Mouse (Mus musculus): ENCODE results near the gene Ndufb10.
A peak's percentile ranks its signal among the peaks of the same experiment; 100 is the strongest.

The Ndufb10 gene

DNA sequence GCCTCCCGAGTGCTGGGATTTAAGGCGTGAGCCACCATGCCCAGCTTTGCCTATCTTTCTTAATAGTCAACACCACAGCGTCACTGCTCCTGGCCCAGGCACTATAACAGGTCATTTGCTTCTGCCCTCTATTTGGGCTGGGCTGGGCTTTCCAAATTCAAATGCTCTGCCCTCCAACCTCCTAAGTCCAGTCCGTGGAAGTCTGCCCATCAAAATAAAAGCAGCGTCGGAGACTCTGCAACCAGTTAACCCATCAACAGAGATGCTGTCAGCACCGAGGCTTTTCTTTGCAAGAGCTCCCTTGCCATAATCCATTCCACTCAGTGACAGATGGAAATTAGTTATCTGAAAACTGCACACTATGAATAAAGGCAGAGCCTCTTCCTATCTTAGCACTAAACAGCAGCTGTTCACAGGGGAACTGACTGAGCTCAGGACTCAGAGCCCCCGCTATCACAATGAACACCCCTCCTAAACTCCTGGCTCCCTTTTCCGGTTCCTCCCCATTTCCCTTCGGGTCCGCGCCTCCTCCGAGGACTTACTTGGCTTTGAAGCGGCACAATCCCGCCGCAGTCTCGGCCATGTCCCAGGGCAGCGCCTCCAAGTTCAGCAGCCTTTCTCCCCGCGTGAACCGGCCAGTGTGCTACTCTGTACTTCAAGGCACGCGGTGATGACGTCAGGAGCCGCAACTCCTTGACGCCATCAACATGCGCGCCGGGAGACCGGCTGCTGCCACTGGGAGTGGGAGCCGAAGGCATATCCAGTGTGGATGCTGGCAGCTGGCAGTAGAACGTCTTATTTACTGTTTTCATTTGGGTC is 17.1 kb downstream of the Ndufb10 start, which contains the start of gene Tbl3:
Tbl3 (minus strand) TSS at position 679 of the 819 bp plus-strand sequence.
- DNase-seq (ENCODE audit: low spot score), result peak; percentile 99

DNA sequence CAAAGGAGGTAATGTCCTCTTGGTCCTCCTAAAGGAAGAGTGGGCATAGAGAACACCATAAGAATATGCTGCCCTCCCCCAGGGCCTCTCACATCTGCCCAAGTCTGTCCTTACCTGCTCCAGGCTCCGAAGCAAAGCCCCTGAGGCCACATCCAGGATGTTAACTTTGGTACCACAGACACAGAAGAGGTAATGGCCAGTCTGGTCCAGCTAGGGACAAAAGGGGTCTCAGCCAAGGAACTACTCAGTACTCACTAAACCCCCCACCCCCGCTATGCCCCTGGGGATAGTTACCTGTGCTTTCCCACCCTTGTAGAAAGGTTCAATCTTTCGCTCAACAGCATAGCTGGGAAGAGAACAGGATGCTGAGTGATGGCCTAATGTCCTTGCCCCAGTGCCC is 18.5 kb downstream of the Ndufb10 start:
- no peak for DNase-seq (ENCODE audit: low spot score)

DNA sequence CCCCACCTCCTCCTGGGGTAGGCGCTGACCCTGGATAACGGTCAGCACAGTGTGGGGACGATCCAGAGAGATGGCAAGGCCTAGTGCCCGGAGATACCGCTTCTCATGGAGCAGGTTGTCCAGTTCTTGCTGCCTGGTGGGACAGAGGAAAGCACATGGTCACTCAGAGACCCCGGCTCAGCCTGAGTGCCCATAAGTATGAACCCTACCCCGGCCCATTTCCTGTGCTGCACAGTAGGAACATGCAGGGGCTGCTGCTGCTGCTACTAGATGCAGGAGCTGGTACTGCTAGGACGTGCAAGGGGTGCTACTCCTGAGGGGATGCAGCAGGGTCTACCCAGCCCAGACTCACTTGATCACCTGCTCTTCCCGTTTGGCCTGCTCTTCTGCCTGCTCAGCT is 23.0 kb downstream of the Ndufb10 start:
- no peak for DNase-seq (ENCODE audit: low spot score)

DNA sequence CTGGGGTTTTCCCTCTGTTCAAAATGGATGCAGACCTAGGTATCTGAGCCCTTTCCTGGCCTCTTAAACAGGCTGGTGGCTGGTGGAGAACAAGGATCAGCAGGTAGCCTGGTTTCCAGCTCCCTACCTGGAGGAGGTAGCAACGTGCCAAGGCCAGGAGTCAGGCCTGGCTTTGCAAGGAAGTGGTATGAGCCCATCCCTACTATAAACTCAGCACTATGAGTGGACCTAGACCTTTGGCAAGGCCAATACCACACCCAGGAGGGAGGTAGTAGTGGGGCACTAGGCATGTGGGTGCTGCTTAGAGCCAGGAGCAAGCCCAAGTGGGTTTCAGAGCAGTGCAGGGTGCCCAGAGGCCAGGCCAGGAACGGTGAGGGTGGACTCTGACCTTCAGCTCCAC is 24.8 kb downstream of the Ndufb10 start:
- DNase-seq (ENCODE audit: low spot score), result no peak

DNA sequence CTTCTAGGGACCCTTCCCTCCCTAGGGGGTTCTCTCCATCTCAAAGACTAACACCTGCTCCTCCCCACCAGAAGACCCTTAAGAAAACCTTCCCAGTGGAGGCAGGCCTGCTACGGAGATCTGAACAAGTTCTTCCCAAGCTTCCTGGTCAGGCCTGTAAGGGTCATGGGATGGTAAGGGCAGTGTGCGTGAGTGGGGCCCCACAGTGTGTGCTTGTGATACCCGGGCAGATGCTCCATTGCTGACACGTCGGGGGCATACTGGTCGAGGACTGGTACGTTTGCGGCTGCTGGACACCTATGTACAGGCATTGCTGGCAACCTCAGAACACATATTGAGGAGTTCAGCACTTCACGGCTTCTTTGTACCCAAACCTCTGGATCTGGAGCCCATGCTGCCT is 25.6 kb downstream of the Ndufb10 start:
- DNase-seq (ENCODE audit: low spot score), result no peak

DNA sequence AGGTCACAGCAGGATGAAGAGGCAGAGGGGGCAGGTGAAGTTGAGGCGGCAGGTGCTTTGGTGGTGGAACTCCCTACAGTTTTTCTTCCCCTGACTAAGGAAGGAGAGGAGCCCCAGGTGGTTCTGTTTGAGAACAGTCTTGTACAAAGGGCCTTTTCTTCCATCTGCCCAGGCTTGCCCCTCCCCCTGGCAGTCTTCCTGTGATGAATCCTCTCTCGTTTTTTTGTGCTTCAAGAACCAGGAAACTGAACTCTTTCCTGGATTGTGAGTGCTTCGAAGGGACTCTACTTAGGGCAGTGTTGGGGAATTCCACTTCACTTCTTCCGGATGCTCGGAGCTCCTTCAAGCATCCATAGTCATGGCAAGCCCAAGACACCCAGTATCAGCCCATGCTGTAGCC is 26.3 kb downstream of the Ndufb10 start:
- no peak for DNase-seq (ENCODE audit: low spot score)

DNA sequence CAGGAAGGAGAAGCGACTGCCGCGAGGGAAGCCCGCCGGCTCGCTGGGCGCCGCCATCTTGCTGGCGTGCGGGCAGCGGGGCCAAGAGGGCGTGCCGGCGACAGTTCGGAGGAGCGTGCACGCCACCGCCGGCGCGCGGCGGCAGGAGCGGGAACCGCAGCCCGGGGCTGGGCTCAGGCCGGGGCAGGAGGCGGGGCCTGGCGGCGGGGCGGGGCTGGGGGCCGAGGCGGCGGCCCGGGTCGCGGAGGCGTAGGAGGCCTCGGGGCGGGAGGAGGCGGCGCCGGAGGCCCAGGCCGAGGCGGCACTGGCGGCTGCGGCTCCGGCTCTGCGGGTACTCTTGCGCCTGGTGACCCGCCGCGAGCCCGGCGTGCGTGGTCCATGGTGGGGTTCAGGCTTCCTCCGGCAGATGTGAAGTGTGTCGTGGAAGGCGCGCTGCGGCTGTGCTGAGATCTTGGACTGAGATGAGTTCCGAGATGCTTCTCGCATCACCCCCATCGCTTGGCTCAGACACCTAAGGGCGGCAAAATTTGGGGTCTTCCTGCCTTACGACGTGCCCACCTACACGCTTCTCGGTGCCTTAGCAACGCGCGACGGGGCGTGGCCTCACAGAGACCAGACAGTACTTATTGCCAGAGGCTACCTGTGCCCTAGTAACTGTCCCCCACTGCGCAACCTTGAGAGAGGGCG is 28.1 kb downstream of the Ndufb10 start, which contains the start of the genes Gfer and Noxo1:
Gfer (minus strand) TSS at position 146 of the 687 bp plus-strand sequence.
Noxo1 (plus strand) TSS at position 224 of the 687 bp plus-strand sequence.
- peak; percentile 90 for DNase-seq (ENCODE audit: low spot score)

DNA sequence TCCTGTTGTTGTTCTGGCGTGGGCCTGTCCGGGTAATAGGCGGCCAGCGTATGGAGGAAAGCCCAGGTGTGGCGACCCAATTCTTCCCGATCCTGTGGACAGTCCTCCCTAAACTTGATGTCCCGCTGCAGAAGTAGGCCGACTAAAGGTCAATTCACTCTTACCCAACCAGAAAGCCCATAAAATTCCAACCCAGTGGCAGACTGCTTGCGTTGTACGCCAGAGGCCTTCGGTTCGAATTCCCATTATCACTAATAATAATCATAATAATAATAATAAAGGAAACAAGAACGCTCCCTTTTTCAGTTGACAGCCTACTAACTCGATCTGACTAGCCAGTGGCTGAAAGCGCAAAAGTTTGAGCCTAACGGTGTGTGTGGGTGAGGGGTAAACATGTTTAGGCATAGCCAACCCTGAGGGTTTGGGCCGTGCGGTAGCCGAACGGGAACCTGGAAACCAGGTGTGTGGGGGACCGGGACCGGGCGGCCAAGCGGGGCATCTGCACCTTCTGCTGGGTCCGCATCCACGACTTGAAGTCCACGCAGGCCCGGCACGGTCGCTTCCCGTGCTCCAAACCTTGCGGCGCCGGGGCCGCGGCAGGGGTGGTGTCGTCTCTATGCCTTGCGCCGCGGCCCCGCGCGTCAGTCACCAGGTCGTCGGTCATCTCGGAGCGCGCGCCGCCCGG is 28.8 kb downstream of the Ndufb10 start:
- DNase-seq (ENCODE audit: low spot score), result peak; percentile 25

DNA sequence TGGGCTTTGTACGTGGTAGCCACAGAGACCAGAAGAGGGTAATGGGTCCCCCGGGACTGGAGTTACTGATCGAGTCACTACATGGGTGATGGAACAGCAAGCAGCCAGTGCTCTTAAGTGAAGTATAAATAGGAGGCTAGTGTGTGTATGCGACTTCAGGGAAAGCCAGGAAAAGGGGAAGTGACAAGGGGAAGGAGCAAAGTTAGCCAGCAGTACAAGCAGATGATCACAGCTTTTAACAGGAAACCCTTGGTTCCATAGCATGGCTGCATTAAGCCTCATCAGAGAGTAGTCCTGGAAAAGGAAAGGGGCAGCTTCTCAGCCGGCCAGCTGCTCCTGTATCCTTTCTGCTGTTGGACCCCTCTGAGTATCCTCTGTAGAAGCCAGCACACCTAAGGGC is 31.9 kb downstream of the Ndufb10 start:
- DNase-seq (ENCODE audit: low spot score), result no peak

DNA sequence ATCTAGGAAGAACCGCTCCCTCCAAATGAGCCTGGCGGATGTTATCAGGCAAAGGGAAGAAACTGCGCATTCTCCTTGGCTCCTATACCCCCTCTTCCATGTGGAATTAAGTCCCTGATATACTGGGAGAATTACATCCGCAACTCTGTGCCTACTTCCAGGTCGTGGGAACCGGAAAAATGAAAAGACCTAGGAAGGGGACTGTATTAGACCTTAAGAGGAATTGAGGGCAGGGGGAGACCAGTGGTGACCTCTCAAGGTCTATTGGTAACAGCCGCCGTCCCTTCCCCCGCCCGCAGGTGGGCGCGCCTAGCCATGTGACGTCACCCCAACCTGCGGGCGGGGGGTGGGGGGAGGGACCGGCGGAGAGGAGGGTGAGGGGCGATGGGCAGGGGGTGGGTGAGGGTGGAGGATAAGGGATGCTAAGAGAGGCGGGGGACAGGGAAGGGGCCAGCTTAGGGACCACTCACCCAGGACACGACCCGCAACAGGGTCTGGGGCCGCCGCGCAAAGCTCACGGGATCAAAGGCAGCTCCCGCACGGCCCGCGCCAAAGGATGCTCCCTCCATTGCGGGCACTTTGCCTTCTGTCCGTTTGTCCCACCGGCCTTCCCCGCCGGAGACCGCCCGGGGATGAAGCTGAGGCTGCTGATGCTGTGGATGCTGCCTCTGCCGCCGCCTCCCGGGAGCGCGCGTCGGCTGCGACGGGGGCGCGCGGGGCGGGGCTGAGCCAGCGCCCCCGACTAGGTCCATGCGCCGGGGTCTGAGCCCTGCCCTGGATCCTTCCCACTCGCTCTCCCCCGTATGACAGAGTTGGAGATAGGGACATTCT is 34.8 kb downstream of the Ndufb10 start, which contains the start of gene Syngr3:
Syngr3 (minus strand) TSS at position 705 of the 831 bp plus-strand sequence.
- no peak for DNase-seq (ENCODE audit: low spot score)

DNA sequence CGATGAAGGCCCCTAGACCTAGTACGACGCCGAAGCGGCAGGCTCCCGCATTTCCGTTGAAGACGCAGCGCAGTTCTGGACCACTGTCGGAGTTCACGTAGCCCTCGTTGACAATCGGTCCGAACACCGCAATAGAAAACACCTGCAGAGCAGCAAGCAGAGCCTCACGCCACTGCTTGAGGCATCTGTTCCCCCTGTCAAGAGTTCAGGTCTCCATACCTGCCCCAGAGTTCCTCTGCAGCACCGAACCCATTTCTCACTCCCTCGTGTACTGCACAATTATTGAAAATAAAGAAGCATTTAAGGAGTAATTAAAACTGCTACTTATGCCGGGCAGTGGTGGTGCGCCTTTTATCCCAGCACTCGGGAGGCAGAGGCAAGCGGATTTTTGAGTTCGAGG is 36.7 kb downstream of the Ndufb10 start:
- no peak for DNase-seq (ENCODE audit: low spot score)

DNA sequence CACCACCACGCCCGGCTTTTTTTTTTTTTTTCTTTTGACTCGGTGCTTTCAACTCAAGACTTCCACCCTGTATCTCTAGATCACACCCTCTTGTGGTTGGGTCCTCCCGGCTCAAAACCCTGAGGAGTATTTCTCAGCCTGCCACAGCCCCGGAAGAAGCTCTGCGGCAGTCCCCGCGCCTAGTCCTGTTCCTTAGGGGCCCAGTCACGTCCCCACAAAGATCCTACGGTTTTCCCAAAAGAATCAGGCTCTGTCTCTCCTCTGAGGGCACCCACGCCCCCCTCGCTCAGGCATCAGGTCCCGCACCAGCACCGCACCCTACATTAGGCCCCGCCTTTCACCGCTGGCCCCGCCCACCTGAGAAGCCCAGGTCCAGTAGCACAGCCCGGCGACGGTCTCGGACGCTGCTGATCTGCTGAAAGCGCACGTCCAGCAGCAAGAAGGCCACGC is 37.1 kb downstream of the Ndufb10 start:
- DNase-seq (ENCODE audit: low spot score), result peak; percentile 68

DNA sequence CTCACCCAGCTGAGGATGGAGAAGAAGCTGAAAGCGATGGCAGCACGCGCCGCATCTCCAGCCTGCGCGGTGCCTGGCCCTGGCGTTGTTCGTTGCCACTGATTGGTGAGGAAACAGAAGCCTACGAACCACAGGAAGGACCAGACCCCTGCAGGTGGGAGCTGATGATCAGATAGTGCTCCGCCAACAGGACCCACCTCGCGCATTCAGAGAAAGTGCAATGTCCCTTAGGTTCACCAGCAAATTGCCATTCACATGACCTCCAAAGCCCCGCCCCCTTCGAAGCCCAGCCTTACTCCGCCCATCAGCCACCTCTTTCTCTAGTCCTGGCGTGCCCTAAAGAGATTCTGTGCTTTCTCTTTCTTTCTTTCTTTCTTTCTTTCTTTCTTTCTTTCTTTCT is 37.8 kb downstream of the Ndufb10 start:
- DNase-seq (ENCODE audit: low spot score), result peak; percentile 70

DNA sequence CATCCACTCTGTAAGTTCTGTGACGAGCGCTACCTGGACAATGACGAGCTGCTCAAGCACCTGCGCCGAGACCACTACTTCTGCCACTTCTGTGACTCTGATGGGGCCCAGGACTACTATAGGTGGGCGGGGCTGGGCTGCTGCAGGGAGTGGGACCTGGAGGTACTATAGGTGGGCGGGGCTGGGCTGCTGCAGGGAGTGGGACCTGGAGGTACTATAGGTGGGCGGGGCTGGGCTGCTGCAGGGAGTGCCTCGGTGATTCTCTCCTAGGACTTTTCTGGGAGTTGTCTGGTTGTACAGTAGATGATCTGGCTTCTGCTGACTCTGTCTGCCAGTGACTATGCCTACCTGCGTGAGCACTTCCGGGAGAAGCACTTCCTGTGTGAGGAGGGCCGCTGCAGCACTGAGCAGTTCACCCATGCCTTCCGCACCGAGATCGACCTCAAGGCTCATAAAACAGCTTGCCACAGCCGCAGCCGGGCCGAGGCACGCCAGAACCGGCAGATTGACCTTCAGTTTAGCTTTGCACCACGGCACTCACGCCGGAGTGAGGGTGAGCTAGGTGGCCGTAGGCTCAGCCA is 46.7 kb downstream of the Ndufb10 start:
- no peak for DNase-seq (ENCODE audit: low spot score)

DNA sequence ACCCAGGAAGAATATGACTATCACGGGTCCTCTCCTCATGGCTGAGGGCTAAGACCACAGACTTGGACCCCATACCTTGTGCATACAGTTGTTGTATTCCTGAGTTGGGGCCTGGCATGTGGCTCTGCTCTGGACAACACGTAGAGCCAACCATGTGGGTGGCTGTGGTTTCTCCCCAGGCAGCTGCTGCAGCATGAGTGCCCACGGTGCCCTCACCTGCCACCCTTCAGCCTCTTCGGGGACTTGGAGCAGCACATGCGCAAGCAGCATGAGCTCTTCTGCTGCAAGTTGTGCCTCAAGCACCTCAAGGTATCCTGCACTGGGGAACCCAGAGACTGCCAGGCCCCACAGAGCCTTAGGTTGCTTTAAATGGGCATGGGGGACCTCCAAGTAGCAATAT is 47.4 kb downstream of the Ndufb10 start:
- DNase-seq (ENCODE audit: low spot score), result no peak

DNA sequence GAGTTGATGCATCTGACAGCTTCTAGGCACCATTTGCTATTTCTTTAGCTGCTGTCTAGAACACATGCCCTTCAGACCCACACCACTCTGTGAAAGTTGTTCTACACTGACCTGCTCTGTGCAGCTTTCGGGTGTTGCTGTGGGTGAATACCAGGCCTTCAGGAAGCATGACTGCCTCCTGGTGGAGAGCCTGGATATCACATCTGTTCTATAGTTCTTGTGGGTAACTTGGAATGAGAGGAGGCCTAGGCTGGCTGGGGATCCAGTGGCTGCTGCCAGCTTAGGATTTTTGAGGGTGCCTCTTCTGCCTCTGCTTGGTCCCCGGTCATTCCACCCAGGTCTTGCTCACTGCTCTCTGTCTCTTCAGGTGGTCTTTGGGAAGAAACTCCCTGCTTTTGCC is 48.1 kb downstream of the Ndufb10 start:
- peak; percentile 82 for DNase-seq (ENCODE audit: low spot score)

DNA sequence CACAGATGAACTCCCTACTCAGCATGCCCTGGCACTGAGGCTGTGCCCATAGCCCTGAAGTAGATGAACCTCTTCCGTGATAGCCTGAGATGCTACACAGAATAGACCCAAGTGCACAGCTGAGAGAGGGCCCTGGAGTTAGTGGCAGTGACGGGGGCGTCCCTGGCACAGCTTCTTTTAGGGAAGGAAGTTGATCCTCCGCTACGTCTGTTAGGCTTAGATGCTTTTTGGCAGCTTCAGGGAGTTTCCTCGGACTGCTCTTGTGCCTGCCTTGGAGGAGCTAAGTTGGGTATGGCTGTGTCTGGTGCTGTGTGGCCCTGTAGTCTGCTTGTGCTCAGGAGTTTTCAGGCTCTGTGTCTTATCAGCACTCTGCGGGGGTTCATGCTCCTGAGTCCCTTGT is 50.0 kb downstream of the Ndufb10 start:
- no peak for DNase-seq (ENCODE audit: low spot score)

DNA sequence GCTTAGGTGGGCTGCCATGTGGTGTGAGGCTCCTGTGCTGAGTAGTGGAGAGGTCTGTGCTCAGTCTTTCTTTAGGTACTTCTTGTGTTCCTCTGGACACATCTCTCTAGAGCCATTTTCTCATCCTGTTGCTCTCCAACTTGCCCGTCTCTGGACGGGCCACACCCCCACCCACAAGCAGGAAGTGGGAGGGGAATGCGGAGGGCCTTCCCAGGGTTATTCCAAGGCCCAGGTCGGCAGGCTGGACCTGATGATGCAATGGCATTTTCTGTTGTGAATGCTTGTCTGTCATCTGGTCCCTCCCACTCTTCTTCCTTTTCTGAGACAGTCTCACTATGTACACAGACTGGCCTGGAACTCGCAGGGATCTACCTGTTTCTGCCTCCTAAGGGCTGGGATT is 52.1 kb downstream of the Ndufb10 start:
- peak; percentile 39 for DNase-seq (ENCODE audit: low spot score)
